Mouse (Mus musculus) forebrain, embryonic 11.5 days (tissue): ENCODE measurements around the gene Tmem223. TPM values are rescaled to one million over a fixed set of nuclear protein-coding genes. Genes with fewer than 3 reads are reported as not detected.

Source experiments
- ATAC-seq: fragments of 200-750 bp; cut with Nextera tagmentation; replicated peaks from 2 replicates; pipeline ENCODE4 v1.8.0; 2017; ENCODE audit warnings: moderate TSS enrichment; ENCODE audit not compliant: low FRiP score
- DNase-seq: peaks from one replicate; pipeline ENCODE4 v3.0.0-alpha.2; 2017; ENCODE audit warnings: low spot score
- H3K27ac ChIP-seq: fragments of 300-500 bp; sonication (generic); 2 replicates; pipeline ENCODE4 v1.5.1; 2014; ENCODE audit warnings: low read depth, low read length
- H3K27me3 ChIP-seq: fragments of 300-500 bp; sonication (generic); 2 replicates; pipeline ENCODE4 v1.6.1; 2014; ENCODE audit warnings: mild to moderate bottlenecking, low read length, mixed read lengths; ENCODE audit not compliant: control insufficient read depth, insufficient read depth
- H3K36me3 ChIP-seq: fragments of 300-500 bp; sonication (generic); 2 replicates; pipeline ENCODE4 v1.6.1; 2014; ENCODE audit warnings: mild to moderate bottlenecking, low read length, moderate library complexity, mixed read lengths; ENCODE audit not compliant: control insufficient read depth, insufficient read depth
- H3K4me1 ChIP-seq: fragments of 300-500 bp; sonication (generic); replicated peaks from 2 replicates; pipeline ENCODE4 v1.6.1; 2014; ENCODE audit warnings: low read length, mixed read lengths; ENCODE audit not compliant: control insufficient read depth, insufficient read depth
- H3K4me2 ChIP-seq: fragments of 300-500 bp; sonication (generic); 2 replicates; pipeline ENCODE4 v1.6.1; 2014; ENCODE audit warnings: low read depth, mild to moderate bottlenecking, low read length, moderate library complexity, mixed read lengths; ENCODE audit not compliant: severe bottlenecking
- H3K4me3 ChIP-seq: fragments of 300-500 bp; sonication (generic); 2 replicates; pipeline ENCODE4 v1.5.1; 2014; ENCODE audit warnings: low read depth, low read length
- H3K9ac ChIP-seq: fragments of 300-500 bp; sonication (generic); 2 replicates; pipeline ENCODE4 v1.6.1; 2014; ENCODE audit warnings: low read length
- H3K9me3 ChIP-seq: fragments of 300-500 bp; sonication (generic); 2 replicates; pipeline ENCODE4 v1.6.1; 2016; ENCODE audit warnings: low read length, mixed read lengths; ENCODE audit not compliant: control insufficient read depth
- WGBS: fragments of 180-500 bp; shearing (Covaris S2); extraction: QIAGEN DNeasy Blood & Tissue Kit; methylation state at CpG from one replicate; pipeline ENCODE4 v1.1.7; 2014; 5-methylcytosine and 5-hydroxymethylcytosine counted together
- polyA plus RNA-seq: library from polyadenylated mRNA; unstranded; fragments of >200 nt; fragmentation: Nextera tagmentation; extraction: Ambion mirVana; gene quantifications from 2 replicates; pipeline ENCODE4 v1.2.1, GENCODE M21; 2014

The Tmem223 gene
- polyA plus RNA-seq, 1 experiment from 2014 or later, result 182 TPM

GRCm38 (mm10) chr19:8786008-8786781, 15.4 kb downstream of the Tmem223 start, which contains the start of gene Taf6l:
Taf6l (minus strand) TSS chr19:8786417.
- Histone ChIP-seq H3K27me3 (no peaks in the 10 kb centered on the region), H3K9me3 (no peaks in the 10 kb centered on the region), H3K4me3 (peak within 1 kb of the TSS; percentile 79), H3K27ac (peak within 1 kb of the TSS; percentile 50; the same call in 1 of the 2 replicates), H3K9ac (peak within 1 kb of the TSS; percentile 68), H3K4me2 (peak within 1 kb of the TSS; percentile 72), H3K36me3 (peaks cover 5% of the 10 kb centered on the region; the same call in 1 of the 2 replicates), H3K4me1 (no peaks in the 10 kb centered on the region)
- DNase-seq, result peak; percentile 92
- under 1% methylated on average over 32 of the region's 32 CpGs for WGBS
- ATAC-seq, result peak; percentile 100

DNA sequence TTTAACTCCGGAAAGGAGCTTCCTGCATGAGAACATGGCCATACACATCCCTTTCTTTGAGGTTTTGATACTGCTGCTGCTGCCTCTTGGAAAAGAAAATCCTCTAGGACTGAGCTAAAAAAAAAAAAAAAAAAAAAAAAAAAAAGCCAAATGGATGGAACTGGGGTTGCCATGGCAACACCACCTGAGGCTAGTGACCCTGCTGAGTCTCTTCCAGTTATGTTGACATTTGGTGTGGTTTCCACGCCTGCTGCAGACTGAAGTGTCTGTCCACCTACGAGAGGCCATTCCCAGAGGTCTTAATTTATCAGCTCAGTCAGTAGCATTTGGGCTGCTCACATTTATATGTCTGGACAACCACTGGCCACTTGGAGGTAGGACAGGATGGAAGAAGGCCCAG, 17.7 kb downstream of the Tmem223 start:
- H3K4me2 ChIP-seq, result no peak overlapping the region
- H3K4me3 ChIP-seq, result no peak overlapping the region
- DNase-seq, result no peak

DNA sequence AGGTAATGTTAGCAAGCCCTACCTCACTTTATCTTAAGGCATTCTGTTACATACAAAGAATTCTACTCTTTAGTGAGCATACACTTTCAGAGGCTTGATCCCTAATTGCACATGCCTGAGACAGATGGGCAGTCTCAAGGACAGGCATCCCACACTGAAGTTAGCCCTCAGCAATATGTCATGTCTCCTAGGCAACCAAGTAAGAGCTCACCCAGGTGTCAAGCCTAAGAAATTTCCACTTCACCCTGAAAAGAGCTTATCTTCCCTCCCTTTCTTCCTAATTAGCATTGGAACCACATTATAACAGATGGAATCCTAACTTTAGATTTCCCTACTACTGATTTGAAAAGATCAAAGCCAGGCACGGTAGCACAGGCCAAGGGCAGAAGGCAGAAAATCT, 18.4 kb downstream of the Tmem223 start:
- Histone ChIP-seq H3K27me3 (no peaks in the 10 kb centered on the region), H3K9me3 (no peaks in the 10 kb centered on the region), H3K9ac (no peak overlapping the region), H3K4me3 (no peak overlapping the region), H3K36me3 (peaks cover 13% of the 10 kb centered on the region; the same call in 1 of the 2 replicates), H3K4me2 (no peak overlapping the region), H3K27ac (no peak overlapping the region), H3K4me1 (no peaks in the 10 kb centered on the region)
- WGBS, result 65% methylated on average over 1 of the region's 1 CpGs
- ATAC-seq (no peak), DNase-seq (no peak)

More for the DNA sequence above, 17.7 kb downstream of the Tmem223 start:
- Histone ChIP-seq H3K9me3 (no peaks in the 10 kb centered on the region), H3K27me3 (no peaks in the 10 kb centered on the region), H3K27ac (no peak overlapping the region), H3K36me3 (peaks cover 8% of the 10 kb centered on the region; the same call in 1 of the 2 replicates), H3K9ac (no peak overlapping the region), H3K4me1 (no peaks in the 10 kb centered on the region)
- 18% methylated on average over 3 of the region's 3 CpGs for WGBS
- ATAC-seq, result no peak

GRCm38 (mm10) chr19:8790171-8790570, 19.4 kb downstream of the Tmem223 start:
- Histone ChIP-seq H3K4me3 (no peak overlapping the region), H3K27me3 (no peaks in the 10 kb centered on the region), H3K36me3 (peaks cover 15% of the 10 kb centered on the region; the same call in 1 of the 2 replicates), H3K9ac (no peak overlapping the region), H3K4me2 (no peak overlapping the region), H3K4me1 (no peaks in the 10 kb centered on the region), H3K9me3 (no peaks in the 10 kb centered on the region), H3K27ac (no peak overlapping the region)
- WGBS, result 85% methylated on average over 7 of the region's 7 CpGs
- DNase-seq, result no peak
- no peak for ATAC-seq

DNA sequence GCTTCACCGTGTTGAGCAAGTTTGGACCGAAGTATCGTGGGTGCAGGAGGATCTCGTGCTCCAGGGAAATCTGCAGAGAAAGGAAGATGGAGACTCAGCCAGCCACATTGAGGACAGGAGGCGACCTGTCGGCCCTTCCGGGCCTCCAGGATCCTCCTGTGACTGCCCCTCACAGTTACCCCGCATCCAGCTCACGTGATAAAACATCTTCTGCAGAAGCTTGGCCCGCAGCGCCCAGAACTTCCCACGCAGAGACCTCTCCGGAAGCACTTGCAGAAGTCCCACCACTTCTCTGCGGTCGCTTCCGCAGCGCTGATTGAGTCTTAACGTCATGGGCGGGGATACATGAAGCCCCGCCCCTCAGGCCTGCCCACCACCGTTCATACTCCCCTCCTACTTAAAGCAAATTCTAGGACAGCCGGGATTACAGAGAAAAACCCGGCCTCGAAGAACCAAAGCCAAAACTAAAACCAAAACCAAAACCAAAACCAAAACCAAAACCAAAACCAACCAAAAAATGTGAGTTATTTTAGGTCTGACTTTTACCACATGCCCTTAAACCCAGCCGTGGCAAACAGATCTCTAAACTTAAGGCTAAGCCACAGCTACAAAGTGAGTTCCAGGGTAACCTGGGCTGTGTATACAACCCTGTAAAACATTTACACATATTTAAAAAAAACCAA, 27.6 kb downstream of the Tmem223 start, which contains the start of gene Polr2g:
TSS of gene Polr2g (minus strand) at position 314 of the 683 bp plus-strand sequence.
- ATAC-seq (peak; percentile 75), DNase-seq (peak; percentile 90)
- Histone ChIP-seq H3K27me3 (no peaks in the 10 kb centered on the region), H3K4me2 (peak within 1 kb of the TSS; percentile 69), H3K9ac (peak within 1 kb of the TSS; percentile 81), H3K4me1 (peaks cover 8% of the 10 kb centered on the region), H3K9me3 (no peaks in the 10 kb centered on the region), H3K4me3 (peak within 1 kb of the TSS; percentile 78), H3K27ac (0 out of 2 replicates have a peak within 1 kb of the TSS, but pooled peaks have one; percentile 31), H3K36me3 (peaks cover 8% of the 10 kb centered on the region; the same call in 1 of the 2 replicates)
- WGBS, result 2% methylated on average over 25 of the region's 25 CpGs

DNA sequence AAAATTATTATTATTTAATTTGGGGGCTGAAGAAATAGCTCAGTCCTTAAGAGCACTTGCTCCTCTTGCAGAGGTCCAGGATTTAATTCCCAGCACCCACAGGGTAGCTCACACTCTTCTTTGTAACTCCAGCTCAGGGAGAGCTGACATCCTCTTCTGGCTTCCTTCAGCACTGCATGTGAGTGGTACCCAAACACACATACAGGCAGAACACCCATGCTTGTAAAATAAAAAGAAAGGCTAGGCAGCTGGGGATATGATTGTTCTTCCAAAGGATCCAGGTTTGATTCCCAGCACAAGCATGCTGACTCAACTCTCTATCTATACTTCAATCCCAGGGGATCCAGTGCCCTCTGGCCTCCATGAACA, 28.1 kb downstream of the Tmem223 start:
- H3K4me3 ChIP-seq, result peak overlapping the region; percentile 78; the same call in 1 of the 2 replicates
- no peaks in the 10 kb centered on the region for H3K9me3 ChIP-seq
- DNase-seq (no peak), ATAC-seq (no peak)
- H3K4me2 ChIP-seq, result peak overlapping the region; percentile 69
- peaks cover 8% of the 10 kb centered on the region for H3K4me1 ChIP-seq
- H3K9ac ChIP-seq, result no peak overlapping the region
- H3K36me3 ChIP-seq, result peaks cover 4% of the 10 kb centered on the region; the same call in 1 of the 2 replicates
- H3K27ac ChIP-seq, result no peak overlapping the region
- no peaks in the 10 kb centered on the region for H3K27me3 ChIP-seq

- WGBS, result under 1% methylated on average over 30 of the region's 30 CpGs
- peak within 1 kb of the TSS; percentile 55 for H3K4me3 ChIP-seq
These were observed 31.5 kb downstream of the Tmem223 start, which contains the start of gene Zbtb3 for GRCm38 (mm10) chr19:8802130-8802821. Zbtb3 (plus strand) TSS chr19:8802555.

DNA sequence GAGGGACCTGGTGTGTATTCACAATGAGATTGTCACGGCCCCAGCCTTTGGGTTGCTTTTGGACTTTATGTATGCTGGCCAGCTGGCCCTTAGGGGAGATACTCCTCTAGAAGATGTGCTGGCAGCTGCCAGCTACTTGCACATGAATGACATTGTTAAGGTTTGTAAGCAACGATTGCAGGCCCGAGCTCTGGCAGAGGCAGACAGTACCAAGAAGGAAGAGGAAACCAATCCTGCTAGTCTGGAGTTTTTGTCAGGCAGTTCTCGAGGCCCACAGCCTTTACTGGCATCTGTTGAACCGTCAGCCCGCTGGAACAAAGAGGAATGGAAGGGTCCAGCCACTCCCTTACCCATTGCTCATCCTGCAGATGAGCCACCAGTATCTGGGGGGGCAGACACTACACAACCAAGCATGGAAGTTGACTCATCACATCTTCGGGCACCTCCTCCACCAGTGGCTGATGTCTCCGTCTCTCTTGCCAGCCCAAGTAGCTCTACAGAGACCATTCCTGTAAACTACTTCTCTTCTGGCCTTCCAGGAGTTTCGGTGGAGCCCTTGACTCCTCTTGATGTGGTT, 32.5 kb downstream of the Tmem223 start:
- Histone ChIP-seq H3K4me2 (peak overlapping the region; percentile 52; the same call in 1 of the 2 replicates), H3K9me3 (no peaks in the 10 kb centered on the region), H3K36me3 (no peaks in the 10 kb centered on the region; the same call in 1 of the 2 replicates), H3K27me3 (no peaks in the 10 kb centered on the region), H3K9ac (peak overlapping the region; percentile 60; the same call in 1 of the 2 replicates), H3K4me3 (no peak overlapping the region), H3K27ac (no peak overlapping the region; the same call in 1 of the 2 replicates), H3K4me1 (peaks cover 8% of the 10 kb centered on the region)
- DNase-seq (no peak), ATAC-seq (no peak)
- WGBS, result 95% methylated on average over 9 of the region's 9 CpGs

More at GRCm38 (mm10) chr19:8802130-8802821, 31.5 kb downstream of the Tmem223 start, which contains the start of gene Zbtb3:
- Histone ChIP-seq H3K9ac (peak within 1 kb of the TSS; percentile 60), H3K36me3 (no peaks in the 10 kb centered on the region; the same call in 1 of the 2 replicates), H3K27ac (peak within 1 kb of the TSS; percentile 79), H3K4me1 (peaks cover 8% of the 10 kb centered on the region), H3K4me2 (peak within 1 kb of the TSS; percentile 65), H3K27me3 (no peaks in the 10 kb centered on the region), H3K9me3 (no peaks in the 10 kb centered on the region)
- DNase-seq (peak; percentile 95), ATAC-seq (peak; percentile 98)
